Mouse (Mus musculus) lung, adult 2 months (tissue): Measurements from ENCODE around the gene Ppp1r3c.

Experiments
- CTCF ChIP-seq: fragments of 200-500 bp; IDR thresholded peaks from 2 replicates; pipeline ENCODE4 v1.5.1; 2011; ENCODE audit warnings: mild to moderate bottlenecking, low read length, control low read depth; ENCODE audit not compliant: insufficient read depth
- POLR2A ChIP-seq: fragments of 200-500 bp; IDR thresholded peaks from 2 replicates; pipeline ENCODE4 v1.6.1; 2011; ENCODE audit warnings: low read depth, mild to moderate bottlenecking, control low read depth, low read length, borderline replicate concordance; ENCODE audit errors: extremely low read depth

GRCm38 (mm10) chr19:36748996-36749395, 12.5 kb upstream of the Ppp1r3c start:
- TF ChIP-seq CTCF (no peak), POLR2A (no peak)
